Mouse (Mus musculus) megakaryocyte progenitor cell, adult 5-6 weeks (primary cell): ENCODE data around the gene Dmrtb1. TPM values are rescaled to one million over a fixed set of nuclear protein-coding genes. Genes with fewer than 3 reads are reported as not detected.

Experiments used
- ATAC-seq: replicated peaks from 2 replicates; pipeline ENCODE4 v1.8.0; 2016; ENCODE audit warnings: mild to moderate bottlenecking, moderate TSS enrichment, inconsistent platforms; ENCODE audit not compliant: poor library complexity
- total RNA-seq, 2 experiments: library from RNA; stranded (forward) in 1 of 2; stranded (reverse) in 1 of 2; fragments of 157-497, 149-512 nt in 1 of 2; fragments of 200-1000 nt in 1 of 2; gene quantifications; 2 replicates each; pipeline versions ENCODE4 v1.2.3 to v1.2.4; 2015 to 2017

Dmrtb1 gene
- 0.66 TPM in 1 of 2 replicates, not detected in the other for total RNA-seq (2015)
- total RNA-seq (2017), result 0.75 TPM in 1 of 2 replicates, not detected in the other

GRCm38 (mm10) chr4:107684130-107684529 is at the start of gene Dmrtb1:
TSS of gene Dmrtb1 (minus strand) at chr4:107684230.
- no peak for ATAC-seq

- no peak for ATAC-seq
Measured at GRCm38 (mm10) chr4:107733603-107734002, 49.6 kb upstream of the Dmrtb1 start.

GRCm38 (mm10) chr4:107732624-107733023 is 48.6 kb upstream of the Dmrtb1 start:
- ATAC-seq, result no peak

GRCm38 (mm10) chr4:107732182-107732581 is 48.2 kb upstream of the Dmrtb1 start:
- no peak for ATAC-seq

- no peak for ATAC-seq
Measured at GRCm38 (mm10) chr4:107731088-107731465, 47.0 kb upstream of the Dmrtb1 start.

GRCm38 (mm10) chr4:107730391-107731087 is 46.5 kb upstream of the Dmrtb1 start:
- ATAC-seq, result no peak

- ATAC-seq, result peak; percentile 24
Measured at GRCm38 (mm10) chr4:107725432-107725831, 41.4 kb upstream of the Dmrtb1 start.

GRCm38 (mm10) chr4:107720043-107720830 is 36.2 kb upstream of the Dmrtb1 start:
- peak; percentile 68 for ATAC-seq

GRCm38 (mm10) chr4:107719161-107719560 is 35.1 kb upstream of the Dmrtb1 start:
- peak; percentile 30 for ATAC-seq

- no peak for ATAC-seq
Measured at GRCm38 (mm10) chr4:107718720-107719119, 34.7 kb upstream of the Dmrtb1 start.

- ATAC-seq, result no peak
Measured at GRCm38 (mm10) chr4:107717718-107718313, 33.8 kb upstream of the Dmrtb1 start.

GRCm38 (mm10) chr4:107716754-107717299 is 32.8 kb upstream of the Dmrtb1 start:
- no peak for ATAC-seq

GRCm38 (mm10) chr4:107706884-107707283 is 22.9 kb upstream of the Dmrtb1 start:
- no peak for ATAC-seq

GRCm38 (mm10) chr4:107704185-107704584 is 20.2 kb upstream of the Dmrtb1 start:
- ATAC-seq, result peak; percentile 42; the same call in 1 of the 2 replicates

GRCm38 (mm10) chr4:107701679-107702078 is 17.6 kb upstream of the Dmrtb1 start:
- no peak for ATAC-seq

- ATAC-seq, result peak; percentile 78
Measured at GRCm38 (mm10) chr4:107701116-107701515, 17.1 kb upstream of the Dmrtb1 start.

- no peak for ATAC-seq
Measured at GRCm38 (mm10) chr4:107699271-107699670, 15.2 kb upstream of the Dmrtb1 start.

- no peak for ATAC-seq
Measured at GRCm38 (mm10) chr4:107693816-107694215, 9.8 kb upstream of the Dmrtb1 start.

- 0 out of 2 replicates have a peak, but pooled peaks have one; percentile 11 for ATAC-seq
Measured at GRCm38 (mm10) chr4:107688213-107688612, 4.2 kb upstream of the Dmrtb1 start.

- no peak for ATAC-seq
Measured at GRCm38 (mm10) chr4:107687127-107687526, 3.1 kb upstream of the Dmrtb1 start.

- ATAC-seq, result no peak
Measured at GRCm38 (mm10) chr4:107683006-107683756, 849 bp downstream of the Dmrtb1 start.
